Mouse (Mus musculus): Measurements from ENCODE around the gene Gcnt2.

DNA sequence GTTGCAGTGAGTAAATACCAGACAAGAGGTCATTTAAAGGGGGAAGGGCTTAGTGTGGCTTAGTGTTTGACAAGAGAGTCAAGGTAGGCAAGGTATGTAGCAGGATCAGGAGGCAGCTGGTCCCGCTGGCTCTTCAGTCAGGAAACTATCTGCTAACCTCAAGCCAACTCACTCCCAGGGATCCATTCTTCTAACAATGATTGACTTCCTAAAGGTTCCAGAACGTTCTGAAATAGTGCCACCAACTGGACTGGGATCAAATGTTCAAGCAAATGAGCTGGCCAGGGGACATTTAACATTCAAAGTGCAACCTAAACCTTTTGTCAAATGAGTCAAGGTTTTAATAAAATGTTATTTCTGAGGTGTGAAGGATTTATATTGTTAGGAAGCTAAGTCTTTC lies 119.8 kb downstream of the Gcnt2 start:
- TF ChIP-seq TAL1 (IDR thresholded peaks at IDR 0.05; ENCODE audit: low read length), result no peak
- TF ChIP-seq GATA1 (IDR thresholded peaks at IDR 0.05; ENCODE audit: low read length), result no peak

All from erythroblast, embryonic 14.5 days (primary cell).